In genomic region chr2:4423896-4424295, GRCm38 (mm10) we compare ENCODE assay signal across 20 mouse cellular contexts.
DNase-seq lines count a peak whose midpoint lies in the region; ATAC-seq and TF ChIP-seq lines count a peak whose summit lies in the region.
"Had no signal": no experiment of that assay in that cellular context is flagged by ENCODE, and none has a peak within 500 bp of the region (broad histone marks: within the 10 kb centered on the region; RNA-seq: fewer than 3 reads in every experiment).

No protein-coding gene starts in this region.

- no peak overlapping the region for H3K27ac ChIP-seq in midbrain, postnatal 0 days (ENCODE audit: low read depth, low read length)
- H3K27ac ChIP-seq in midbrain, embryonic 14.5 days (replicated peaks; ENCODE audit: low read depth, low read length), result no peak overlapping the region
- H3K27ac ChIP-seq: embryonic facial prominence, embryonic 15.5 days; forebrain, embryonic 10.5 days; heart, embryonic 13.5 days; hindbrain, embryonic 13.5 days; intestine, embryonic 15.5 days had no signal

- no peaks in the 10 kb centered on the region for H3K36me3 ChIP-seq in midbrain, postnatal 0 days (ENCODE audit: insufficient read depth, low read length)
- no peaks in the 10 kb centered on the region for H3K36me3 ChIP-seq in midbrain, embryonic 14.5 days (ENCODE audit: control insufficient read depth, insufficient read depth, low read length)
- H3K36me3 ChIP-seq: embryonic facial prominence, embryonic 15.5 days; heart, embryonic 13.5 days; hindbrain, embryonic 13.5 days; intestine, embryonic 15.5 days had no signal

- no peak overlapping the region for H3K4me3 ChIP-seq in midbrain, postnatal 0 days (ENCODE audit: low read depth, low read length)
- H3K4me3 ChIP-seq in midbrain, embryonic 14.5 days (replicated peaks; ENCODE audit: low read depth, low read length), result no peak overlapping the region
- H3K4me3 ChIP-seq: embryonic facial prominence, embryonic 15.5 days; erythroblast, embryonic 14.5 days; forebrain, embryonic 10.5 days; heart, embryonic 13.5 days; hindbrain, embryonic 13.5 days; intestine, embryonic 15.5 days had no signal

- H3K4me1 ChIP-seq in midbrain, postnatal 0 days (ENCODE audit: insufficient read depth, low read length), result no peaks in the 10 kb centered on the region
- H3K4me1 ChIP-seq in midbrain, embryonic 14.5 days (ENCODE audit: control insufficient read depth, insufficient read depth, low read length), result peaks cover 12% of the 10 kb centered on the region
- H3K4me1 ChIP-seq: intestine, embryonic 15.5 days had no signal

- peak; percentile 67 to 71 for DNase-seq in cerebellum, postnatal 10 days
- DNase-seq in cerebellum, postnatal 25 days, result no peak
- peak; percentile 88 for DNase-seq in heart, adult 11 months
- DNase-seq in heart, postnatal 14 days, result no peak
- DNase-seq in midbrain, postnatal 0 days (ENCODE audit: low spot score), result peak; percentile 42
- no peak for DNase-seq in midbrain, embryonic 14.5 days
- no peak for DNase-seq in adrenal gland, adult 18-20 months (ENCODE audit: low spot score in 2 of 2)
- DNase-seq: adrenal gland, postnatal 25 days; B cell, adult 2 months; cerebellum, adult 18-20 months; cerebellum, adult 9-11 months; embryo, embryonic 11 days; heart, postnatal 4 days had no signal

- intact Hi-C loops in heart, postnatal 14 days (cut with DNase I), result no loop called here

- no peak for TF ChIP-seq CTCF in midbrain, postnatal 0 days (IDR thresholded peaks at IDR 0.05)

- H3K27me3 ChIP-seq in midbrain, postnatal 0 days (ENCODE audit: insufficient read depth, low read length), result no peaks in the 10 kb centered on the region
- no peaks in the 10 kb centered on the region for H3K27me3 ChIP-seq in midbrain, embryonic 14.5 days (ENCODE audit: control insufficient read depth, insufficient read depth, low read length)
- H3K27me3 ChIP-seq: embryonic facial prominence, embryonic 15.5 days; heart, embryonic 13.5 days; hindbrain, embryonic 13.5 days; intestine, embryonic 15.5 days had no signal

- no peak overlapping the region for H3K4me2 ChIP-seq in midbrain, postnatal 0 days (ENCODE audit: low read depth, low read length, poor library complexity, severe bottlenecking)
- H3K4me2 ChIP-seq in midbrain, embryonic 14.5 days (ENCODE audit: low read length), result no peak overlapping the region
- H3K4me2 ChIP-seq: embryonic facial prominence, embryonic 15.5 days; heart, embryonic 13.5 days; hindbrain, embryonic 13.5 days; intestine, embryonic 15.5 days had no signal

- 85% methylated on average over 6 of the region's 6 CpGs for WGBS in midbrain, postnatal 0 days
- 92% methylated on average over 6 of the region's 6 CpGs for WGBS in midbrain, embryonic 14.5 days

- ATAC-seq in midbrain, postnatal 0 days (ENCODE audit: low FRiP score), result no peak
- no peak for ATAC-seq in midbrain, embryonic 14.5 days (ENCODE audit: low FRiP score, low TSS enrichment)
- ATAC-seq: forebrain, embryonic 14.5 days; intestine, embryonic 15.5 days had no signal

- no peaks in the 10 kb centered on the region for H3K9me3 ChIP-seq in midbrain, postnatal 0 days (ENCODE audit: low read length)
- H3K9me3 ChIP-seq in midbrain, embryonic 14.5 days (ENCODE audit: control insufficient read depth, low read length), result no peaks in the 10 kb centered on the region
- H3K9me3 ChIP-seq: embryonic facial prominence, embryonic 15.5 days; forebrain, embryonic 10.5 days; heart, embryonic 13.5 days; hindbrain, embryonic 13.5 days; intestine, embryonic 15.5 days had no signal

- no peak overlapping the region for H3K9ac ChIP-seq in midbrain, postnatal 0 days (replicated peaks; ENCODE audit: low read length, poor library complexity, severe bottlenecking)
- no peak overlapping the region for H3K9ac ChIP-seq in midbrain, embryonic 14.5 days (replicated peaks; ENCODE audit: low read length)
- H3K9ac ChIP-seq: embryonic facial prominence, embryonic 15.5 days; heart, embryonic 13.5 days; hindbrain, embryonic 13.5 days; intestine, embryonic 15.5 days had no signal

Comparison
In these comparisons a context has a peak if more than half of its experiments do, and no peak if none do; other contexts are left out.
1. DNase-seq: peak in cerebellum, postnatal 10 days (2 of 2), heart, adult 11 months (single experiment) and midbrain, postnatal 0 days (single experiment); none in cerebellum, postnatal 25 days (0 of 2), heart, postnatal 14 days (0 of 2), midbrain, embryonic 14.5 days (single experiment) and adrenal gland, adult 18-20 months (0 of 2).